ENCODE assay signal across 8 mouse cellular contexts in genomic region chr1:180403694-180404606, GRCm38 (mm10).
DNase-seq lines count a peak whose midpoint lies in the region; ATAC-seq and TF ChIP-seq lines count a peak whose summit lies in the region.

No protein-coding gene starts in this region.

- ATAC-seq in embryonic facial prominence, embryonic 13.5 days (ENCODE audit: insufficient number of reproducible peaks, insufficient read depth, low FRiP score, low TSS enrichment, low read depth) = 0 out of 2 replicates have a peak, but pooled peaks have one; percentile 57
- no peak for ATAC-seq in hindbrain, embryonic 14.5 days (ENCODE audit: low FRiP score)
- no peak for ATAC-seq in midbrain, postnatal 0 days (ENCODE audit: low FRiP score)

- TF ChIP-seq CTCF in liver, adult 2 months (IDR thresholded peaks at IDR 0.05; ENCODE audit: low read depth, low read length) = no peak
- no peak for TF ChIP-seq CTCF in midbrain, postnatal 0 days (IDR thresholded peaks at IDR 0.05)

- H3K9me3 ChIP-seq in embryonic facial prominence, embryonic 13.5 days = no peaks in the 10 kb centered on the region
- H3K9me3 ChIP-seq in hindbrain, embryonic 14.5 days (ENCODE audit: control insufficient read depth, low read length) = no peaks in the 10 kb centered on the region
- no peaks in the 10 kb centered on the region for H3K9me3 ChIP-seq in midbrain, postnatal 0 days (ENCODE audit: low read length)

- H3K4me1 ChIP-seq in embryonic facial prominence, embryonic 13.5 days = peaks cover 70% of the 10 kb centered on the region
- no peaks in the 10 kb centered on the region; the same call in 1 of the 2 replicates for H3K4me1 ChIP-seq in hindbrain, embryonic 14.5 days (replicated peaks; ENCODE audit: control insufficient read depth, insufficient read depth, low read length)
- H3K4me1 ChIP-seq in liver, adult 2 months (ENCODE audit: control insufficient read depth, insufficient read depth, low read length) = peaks cover 26% of the 10 kb centered on the region
- H3K4me1 ChIP-seq in midbrain, postnatal 0 days (ENCODE audit: insufficient read depth, low read length) = no peaks in the 10 kb centered on the region; the same call in 1 of the 2 replicates

- peak overlapping the region; percentile 38 for H3K4me2 ChIP-seq in embryonic facial prominence, embryonic 13.5 days
- H3K4me2 ChIP-seq in hindbrain, embryonic 14.5 days (replicated peaks) = no peak overlapping the region
- no peak overlapping the region for H3K4me2 ChIP-seq in midbrain, postnatal 0 days (ENCODE audit: low read depth, low read length, poor library complexity, severe bottlenecking)

- no peak for TF ChIP-seq POLR2A in liver, adult 2 months (IDR thresholded peaks at IDR 0.05; ENCODE audit: extremely low read depth, insufficient read depth, low read length)

- 43% methylated on average over 32 of the region's 32 CpGs for WGBS in embryonic facial prominence, embryonic 13.5 days
- WGBS in hindbrain, embryonic 14.5 days = 71% methylated on average over 32 of the region's 32 CpGs
- 61% methylated on average over 31 of the region's 32 CpGs for WGBS in liver, adult 2 months
- 79% methylated on average over 32 of the region's 32 CpGs for WGBS in midbrain, postnatal 0 days

- no peak overlapping the region for H3K4me3 ChIP-seq in embryonic facial prominence, embryonic 13.5 days
- no peak overlapping the region for H3K4me3 ChIP-seq in hindbrain, embryonic 14.5 days (replicated peaks; ENCODE audit: low read length)
- no peak overlapping the region for H3K4me3 ChIP-seq in liver, adult 2 months (ENCODE audit: insufficient read depth, low read depth, low read length)
- no peak overlapping the region for H3K4me3 ChIP-seq in midbrain, postnatal 0 days (ENCODE audit: low read depth, low read length)

- H3K27me3 ChIP-seq in embryonic facial prominence, embryonic 13.5 days = no peaks in the 10 kb centered on the region
- no peaks in the 10 kb centered on the region for H3K27me3 ChIP-seq in hindbrain, embryonic 14.5 days (ENCODE audit: control insufficient read depth, insufficient read depth, low read length)
- no peaks in the 10 kb centered on the region for H3K27me3 ChIP-seq in liver, adult 2 months (ENCODE audit: control insufficient read depth, insufficient read depth, low read length)
- H3K27me3 ChIP-seq in midbrain, postnatal 0 days (ENCODE audit: insufficient read depth, low read length) = no peaks in the 10 kb centered on the region

- peak; percentile 36 for DNase-seq in ovary, postnatal 36 days (ENCODE audit: low spot score)
- no peak for DNase-seq in ovary, postnatal 14 days (ENCODE audit: low spot score)
- DNase-seq in hindbrain, embryonic 14.5 days (ENCODE audit: low spot score) = no peak
- peak; percentile 57 for DNase-seq in liver, adult 2 months (ENCODE audit: extremely low read depth, low read depth, low spot score)
- DNase-seq in midbrain, postnatal 0 days (ENCODE audit: low spot score) = no peak
- no peak for DNase-seq in left cerebral cortex, adult 9 months (ENCODE audit: low spot score in 2 of 2)
- DNase-seq in frontal cortex, postnatal 14 days (ENCODE audit: low spot score in 2 of 2) = no peak

- H3K9ac ChIP-seq in embryonic facial prominence, embryonic 13.5 days = 0 out of 2 replicates have a peak overlapping the region, but pooled peaks have one; percentile 54
- H3K9ac ChIP-seq in hindbrain, embryonic 14.5 days = no peak overlapping the region
- no peak overlapping the region for H3K9ac ChIP-seq in liver, adult 2 months (ENCODE audit: low read depth, low read length)
- H3K9ac ChIP-seq in midbrain, postnatal 0 days (replicated peaks; ENCODE audit: low read length, poor library complexity, severe bottlenecking) = no peak overlapping the region

- no peaks in the 10 kb centered on the region for H3K36me3 ChIP-seq in embryonic facial prominence, embryonic 13.5 days
- no peaks in the 10 kb centered on the region for H3K36me3 ChIP-seq in hindbrain, embryonic 14.5 days (replicated peaks; ENCODE audit: control insufficient read depth, insufficient read depth)
- H3K36me3 ChIP-seq in liver, adult 2 months (ENCODE audit: control insufficient read depth, insufficient read depth, low read length) = no peaks in the 10 kb centered on the region
- no peaks in the 10 kb centered on the region for H3K36me3 ChIP-seq in midbrain, postnatal 0 days (ENCODE audit: insufficient read depth, low read length)

- no peaks in the 10 kb centered on the region for H3K79me2 ChIP-seq in liver, adult 2 months (ENCODE audit: control insufficient read depth, insufficient read depth, low read length)

- H3K27ac ChIP-seq in embryonic facial prominence, embryonic 13.5 days = peak overlapping the region; percentile 94
- H3K27ac ChIP-seq in hindbrain, embryonic 14.5 days = peak overlapping the region; percentile 52
- H3K27ac ChIP-seq in liver, adult 2 months (replicated peaks; ENCODE audit: insufficient read depth, low read depth, low read length) = peak overlapping the region; percentile 77
- H3K27ac ChIP-seq in midbrain, postnatal 0 days (ENCODE audit: low read depth, low read length) = peak overlapping the region; percentile 44

Comparison
In these comparisons a context has a peak if more than half of its experiments do, and no peak if none do; other contexts are left out.
1. DNase-seq: peak in ovary, postnatal 36 days (single experiment) and liver, adult 2 months (single experiment); none in ovary, postnatal 14 days (single experiment), hindbrain, embryonic 14.5 days (single experiment), midbrain, postnatal 0 days (single experiment), left cerebral cortex, adult 9 months (0 of 2) and frontal cortex, postnatal 14 days (0 of 2).
2. H3K27ac ChIP-seq: peak in every context shown above with its lines; median percentile 94 in embryonic facial prominence, embryonic 13.5 days; 77 in liver, adult 2 months; 52 in hindbrain, embryonic 14.5 days; 44 in midbrain, postnatal 0 days.